Mouse (Mus musculus) right cerebral cortex, adult 2 months (tissue): ENCODE results near the gene Shb.

ENCODE experiments used
- DNase-seq, 2 experiments: peaks; one replicate each; pipeline ENCODE4 v3.0.0; 2021 to 2022; ENCODE audit warnings: low spot score in 2 of 2

Shb gene

DNA sequence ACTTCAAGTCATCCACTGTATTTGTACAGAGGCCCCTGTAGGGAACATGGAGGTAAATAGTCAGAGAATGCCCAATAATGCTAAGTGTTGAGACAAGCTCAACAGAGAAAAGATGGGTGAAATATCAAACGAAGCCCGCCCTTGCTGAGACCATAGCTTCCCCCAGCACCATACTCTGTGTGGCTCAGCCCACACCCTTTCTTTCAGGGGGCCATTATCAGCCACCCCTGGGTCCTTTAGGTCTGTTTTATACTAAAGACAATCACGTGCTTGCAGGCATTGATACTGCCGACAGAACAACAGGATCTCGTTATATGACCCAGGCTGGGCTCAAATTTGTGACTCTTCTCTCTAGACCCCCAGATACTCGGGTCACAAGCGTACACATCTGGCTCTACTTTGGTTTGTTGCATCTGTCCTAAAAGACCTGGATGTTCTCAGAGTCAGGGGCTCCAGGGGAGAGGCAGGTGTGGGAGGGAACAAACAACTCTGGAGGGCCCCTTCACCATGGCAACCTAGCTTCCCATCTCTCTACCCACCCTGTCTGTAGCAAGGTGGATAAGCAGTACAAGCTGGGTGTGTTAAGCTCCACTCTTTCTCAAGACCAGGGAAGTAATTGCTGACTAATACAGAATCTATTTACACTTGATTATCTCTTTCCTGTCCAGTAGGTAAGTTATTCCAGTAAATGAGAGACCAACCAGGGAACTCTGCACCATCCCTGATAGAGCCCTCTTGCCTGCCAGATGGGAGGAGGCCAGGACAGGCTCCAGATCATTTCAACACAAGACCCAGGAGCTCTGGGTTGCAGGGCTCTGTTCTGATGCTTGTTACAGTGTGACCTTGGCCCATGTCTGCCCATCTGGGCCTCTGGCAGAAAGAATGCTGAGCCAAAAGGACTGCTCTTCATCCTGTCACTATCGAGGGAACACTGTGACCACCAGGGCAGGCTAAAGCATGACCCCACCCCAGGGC is 48.7 kb downstream of the Shb start:
- no peak for DNase-seq

DNA sequence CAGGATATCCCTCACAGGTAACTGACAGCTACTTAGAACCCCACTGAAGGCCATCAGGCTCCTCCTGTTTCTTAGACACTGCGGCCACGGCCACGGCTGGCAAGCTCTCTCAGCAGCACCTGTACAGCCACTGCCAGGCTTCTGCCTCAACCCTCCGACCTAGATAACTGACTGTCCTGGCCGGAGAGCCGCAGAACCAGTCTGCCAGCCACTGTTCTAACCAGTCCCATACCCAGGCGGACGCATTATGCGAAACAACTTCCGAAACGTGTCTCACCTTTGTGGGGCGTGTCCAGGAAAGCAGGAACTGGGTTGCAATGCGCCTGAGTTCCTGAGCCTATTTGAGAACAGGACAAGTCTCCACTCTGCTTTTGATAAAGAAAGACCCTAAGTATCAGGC is 50.0 kb downstream of the Shb start:
- no peak for DNase-seq

GRCm38 (mm10) chr4:45481431-45481830 is 50.8 kb downstream of the Shb start:
- no peak for DNase-seq

DNA sequence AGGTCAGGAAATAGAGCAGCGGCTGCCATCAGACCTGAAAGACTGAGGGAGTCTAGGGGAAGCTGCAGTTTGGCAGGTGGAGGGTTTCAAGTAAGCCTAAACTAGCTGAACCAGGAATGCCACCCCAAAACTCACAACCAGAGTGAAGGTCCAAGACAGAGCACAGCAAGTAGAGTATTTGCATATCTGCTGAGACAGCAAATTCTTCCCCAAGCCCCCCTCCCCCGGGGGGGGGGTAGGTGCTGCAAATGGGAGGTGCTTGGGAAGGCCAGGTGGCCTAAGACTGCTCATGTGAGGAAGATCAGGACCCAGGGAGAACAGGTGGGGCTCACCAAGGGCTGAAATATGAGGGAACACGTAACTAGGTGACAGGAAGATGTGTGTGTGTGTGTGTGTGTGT is 51.7 kb downstream of the Shb start:
- no peak for DNase-seq

DNA sequence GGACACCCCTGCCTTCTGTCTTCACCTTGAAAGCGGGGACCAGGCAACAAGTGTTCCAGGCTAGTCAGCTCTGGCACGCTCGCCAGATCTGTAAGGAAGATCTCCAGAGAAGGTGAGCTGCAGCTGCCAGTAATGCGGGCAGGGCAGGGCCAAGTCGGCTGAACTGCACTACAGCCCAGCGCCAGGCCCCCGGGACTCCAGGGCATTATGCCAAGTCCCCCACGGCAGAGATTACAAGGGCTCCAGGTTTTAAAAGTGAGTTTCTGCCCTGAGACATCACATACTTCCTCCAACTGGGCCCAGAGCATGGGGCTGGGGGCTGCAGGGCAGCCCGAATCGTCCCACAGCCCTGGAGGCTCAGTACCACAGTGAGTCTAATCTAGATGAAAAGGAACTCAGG is 52.8 kb downstream of the Shb start:
- no peak for DNase-seq

GRCm38 (mm10) chr4:45478178-45478577 is 54.1 kb downstream of the Shb start:
- DNase-seq: peak in 1 of 2 experiments; percentile 23

- DNase-seq: no peak
These were observed 55.2 kb downstream of the Shb start for GRCm38 (mm10) chr4:45477047-45477446.

GRCm38 (mm10) chr4:45474832-45475231 is 57.4 kb downstream of the Shb start:
- DNase-seq: no peak

GRCm38 (mm10) chr4:45474131-45474530 is 58.1 kb downstream of the Shb start:
- no peak for DNase-seq

DNA sequence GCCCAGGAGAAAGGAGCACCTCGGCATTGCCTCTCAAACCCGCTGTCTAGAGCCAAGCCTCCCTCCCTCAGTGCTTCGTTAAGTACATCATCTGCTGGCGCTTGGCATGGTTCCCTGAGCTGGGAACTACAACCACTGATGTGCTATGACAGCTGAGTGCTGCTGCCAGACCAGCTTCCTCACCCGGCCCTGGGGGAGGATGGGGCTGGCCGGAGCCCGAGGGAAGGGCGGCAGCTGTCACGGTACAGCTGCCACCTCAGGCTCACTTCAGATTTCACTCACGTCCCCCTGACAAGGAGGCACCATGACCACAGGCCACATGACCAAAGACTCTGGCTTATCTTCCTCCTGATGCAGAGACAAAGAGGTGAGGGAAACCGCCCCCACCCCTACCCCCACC is 59.1 kb downstream of the Shb start:
- DNase-seq: peak; percentile 78 to 79

- DNase-seq: no peak
These were observed 59.6 kb downstream of the Shb start for GRCm38 (mm10) chr4:45472706-45473105.

DNA sequence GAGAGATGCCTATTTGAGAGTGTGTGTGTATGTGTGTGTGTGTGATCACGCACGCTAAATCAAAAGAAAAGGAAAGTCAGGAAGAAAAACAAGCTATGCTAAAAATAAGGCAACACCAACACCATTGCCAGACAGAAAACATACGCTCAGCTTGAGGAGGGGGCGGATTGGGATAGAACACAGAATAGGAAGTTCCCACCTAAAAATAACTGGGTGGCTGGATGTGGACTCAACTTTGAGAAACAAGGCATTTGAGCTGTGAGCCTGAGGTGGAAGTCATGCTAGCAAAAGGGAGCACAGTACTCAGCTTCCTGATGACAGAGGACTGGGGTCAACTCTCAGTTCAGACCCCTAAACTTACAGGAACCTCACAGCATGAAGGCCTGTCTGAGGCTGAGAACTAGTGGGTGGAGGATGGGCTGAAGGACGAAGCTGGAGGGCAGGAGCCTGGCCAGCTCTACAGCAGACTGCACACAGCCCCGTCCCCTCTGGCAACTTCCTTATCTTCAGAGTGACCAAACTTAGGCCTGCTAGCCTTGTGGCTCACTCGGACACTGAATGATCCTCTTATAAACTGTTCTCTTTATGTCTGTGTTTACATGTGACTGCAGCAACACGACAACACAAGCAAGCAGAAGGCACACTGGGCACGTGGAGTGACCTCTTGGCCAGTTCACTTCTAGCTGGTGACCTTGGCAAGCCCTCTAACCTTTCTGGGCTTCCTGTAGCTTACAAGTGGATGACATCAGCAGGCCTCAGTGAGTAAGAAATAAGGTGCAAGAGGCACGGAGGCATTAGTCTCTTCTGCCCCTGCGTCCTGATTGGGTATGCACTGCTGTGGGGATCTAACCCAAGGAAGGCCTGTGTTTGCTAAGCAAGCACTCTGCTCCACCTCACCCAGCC is 60.4 kb downstream of the Shb start:
- DNase-seq: peak; percentile 61 to 65

DNA sequence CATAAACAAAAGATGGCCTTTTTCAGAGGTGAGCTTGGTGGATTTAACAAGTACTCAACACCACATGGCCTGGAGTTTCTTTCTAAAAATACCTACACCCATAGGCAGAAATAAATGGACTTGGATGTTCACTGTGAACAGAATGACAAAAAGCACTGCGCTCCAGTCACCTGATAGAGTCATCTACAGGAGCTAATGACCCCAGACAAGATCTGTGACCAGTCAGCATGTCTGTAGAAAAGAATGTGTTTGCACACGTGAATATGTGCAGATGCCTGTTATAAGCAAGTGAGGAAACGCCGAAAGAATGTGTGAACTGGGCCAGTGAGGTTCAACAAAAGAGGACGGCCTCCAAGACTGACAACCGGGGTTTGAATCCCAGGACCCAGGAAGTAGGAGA is 63.2 kb downstream of the Shb start:
- DNase-seq: no peak

DNA sequence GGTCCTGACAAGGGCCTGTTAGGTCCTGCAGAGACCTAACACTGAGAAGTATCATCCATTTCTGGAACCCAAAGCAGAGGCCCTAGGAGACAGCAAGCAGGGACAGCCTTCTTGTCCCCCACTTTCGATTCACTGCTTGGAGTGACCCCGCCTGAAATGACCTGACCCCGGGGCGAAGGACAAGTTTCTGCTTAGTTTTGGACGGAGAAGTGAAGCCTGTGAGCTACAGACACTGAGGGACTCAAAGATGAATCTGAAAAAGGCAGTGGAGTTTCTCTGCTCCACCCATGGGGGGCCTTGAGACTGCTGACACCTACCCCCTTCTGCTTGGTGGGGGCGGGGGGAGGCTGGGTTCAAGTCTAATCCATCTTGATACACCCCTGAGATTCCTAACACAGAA is 63.8 kb downstream of the Shb start:
- DNase-seq: no peak

GRCm38 (mm10) chr4:45467115-45467912 is 65.0 kb downstream of the Shb start:
- peak in 1 of 2 experiments; percentile 20 for DNase-seq

DNA sequence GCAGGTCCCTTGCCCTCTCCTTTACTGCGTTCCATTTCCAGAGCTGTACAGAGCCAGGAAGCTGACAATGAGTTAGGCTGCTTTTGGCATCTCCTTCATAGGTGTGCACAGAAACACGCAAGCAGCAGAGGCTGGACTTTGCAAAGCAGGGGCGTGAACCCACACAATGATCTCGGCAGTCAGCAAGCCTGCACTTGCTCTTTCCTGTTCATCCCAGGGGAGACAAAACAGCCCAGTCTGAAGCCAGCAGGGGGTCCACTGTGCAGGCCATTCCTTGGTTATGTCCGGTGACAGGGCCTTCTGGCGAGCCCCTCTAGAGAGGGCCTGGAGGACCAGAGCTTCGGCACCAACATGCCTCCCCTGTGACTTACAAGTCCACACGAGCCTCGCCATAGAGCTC is 67.3 kb downstream of the Shb start:
- no peak for DNase-seq

DNA sequence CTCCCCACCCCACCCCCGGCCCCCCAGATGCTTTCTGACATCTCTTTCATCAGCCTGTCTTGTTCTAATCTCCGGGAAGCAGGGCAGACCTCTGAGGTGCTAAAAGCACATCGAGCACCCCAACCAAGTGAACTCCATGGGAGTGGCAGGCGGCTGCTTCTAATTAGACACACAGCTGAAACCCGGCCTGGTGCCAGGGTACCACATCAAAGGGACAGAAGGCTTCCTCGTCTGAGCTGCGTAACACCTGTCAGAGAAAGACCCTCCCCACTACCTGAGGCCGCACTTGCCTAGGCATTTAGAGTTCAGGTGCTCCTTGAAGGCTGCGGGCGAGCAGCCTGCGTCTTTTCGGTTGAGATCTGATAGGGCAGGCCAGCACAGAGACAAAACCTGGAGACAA is 67.7 kb downstream of the Shb start:
- DNase-seq: no peak

DNA sequence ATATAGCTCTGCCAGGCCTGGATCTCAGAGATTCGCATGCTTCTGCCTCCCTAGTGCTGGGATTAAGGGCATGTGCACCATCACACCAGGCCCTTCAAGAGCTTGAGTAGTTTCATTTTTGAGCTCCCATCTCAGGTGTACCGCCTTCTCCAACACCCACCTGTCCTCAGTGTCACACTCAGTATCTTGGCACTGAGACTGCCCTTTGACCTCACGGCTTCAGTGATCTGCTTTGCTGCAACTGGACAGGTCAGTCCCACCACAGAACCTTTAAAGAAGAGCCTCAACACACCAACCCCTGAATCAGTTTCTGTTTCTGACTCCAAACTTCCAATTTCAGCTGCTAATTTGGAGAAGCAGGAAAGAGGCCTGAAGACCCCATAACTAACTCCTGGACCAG is 68.1 kb downstream of the Shb start:
- no peak for DNase-seq

DNA sequence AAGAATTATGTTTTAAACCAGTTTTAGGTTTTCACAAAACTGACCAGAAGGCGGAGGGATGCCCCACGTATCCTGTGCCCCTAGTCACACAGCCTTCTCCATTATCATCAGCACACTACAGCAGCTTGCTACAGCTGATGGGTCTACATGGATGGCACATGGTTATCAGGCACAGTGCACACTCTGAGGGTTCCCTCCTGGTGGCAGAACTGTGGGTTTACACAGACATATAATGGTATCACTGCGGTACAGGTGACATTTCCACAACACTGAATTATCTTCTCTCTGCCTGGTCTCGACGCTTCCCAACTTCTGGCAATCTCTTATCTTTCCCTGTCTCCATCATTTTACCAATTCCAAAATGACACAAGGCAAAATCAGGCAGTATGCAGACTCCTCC is 69.6 kb downstream of the Shb start:
- DNase-seq: no peak

DNA sequence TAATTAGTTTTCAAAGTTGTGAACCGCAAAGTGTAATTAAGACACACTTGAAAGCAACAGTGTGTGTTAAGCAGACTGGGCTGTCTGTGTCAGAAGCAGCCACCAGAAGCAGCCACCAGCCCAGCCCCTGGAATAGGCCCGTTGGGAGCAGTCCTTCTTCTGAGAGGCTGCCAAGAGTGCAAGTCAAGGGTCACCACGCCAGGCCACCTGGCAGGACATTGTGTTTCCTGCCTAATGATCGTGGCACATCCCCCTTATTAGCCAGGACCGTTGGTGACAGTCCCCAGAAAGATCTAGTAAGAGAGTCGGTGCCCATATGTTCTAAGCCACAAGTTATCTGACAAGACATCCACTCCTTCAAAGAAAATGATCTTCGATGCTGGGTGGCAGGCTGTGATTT is 70.6 kb downstream of the Shb start:
- no peak for DNase-seq

DNA sequence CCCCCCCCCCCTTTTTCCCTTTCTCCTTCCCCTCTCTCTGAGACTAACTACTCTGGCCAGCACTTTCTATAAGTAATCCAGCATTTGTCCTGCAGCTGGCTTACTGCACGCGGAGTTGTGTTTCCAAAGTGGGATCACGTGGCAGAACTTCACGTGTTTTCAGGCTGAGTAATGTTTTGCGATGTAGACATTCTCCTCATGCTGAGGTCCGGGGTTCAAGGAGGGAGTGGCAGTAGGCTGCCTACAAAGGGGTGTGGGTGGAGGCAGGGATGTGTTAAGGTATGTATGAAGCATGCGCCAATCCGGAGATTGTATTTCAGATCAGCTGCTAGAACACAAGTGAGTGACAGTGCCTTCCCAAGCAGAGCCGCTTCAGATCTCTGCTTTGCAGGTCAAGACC is 72.9 kb downstream of the Shb start:
- DNase-seq: no peak

GRCm38 (mm10) chr4:45457543-45457942 is 74.7 kb downstream of the Shb start:
- DNase-seq: no peak
